Mouse (Mus musculus): ENCODE data around the gene Smarca1. TPM values are rescaled to one million over a fixed set of nuclear protein-coding genes. Genes with fewer than 3 reads are reported as not detected.

Gene Smarca1
- total and polyA plus RNA-seq, 2 experiments from 2014 or later, result 5.0 to 10.4 TPM

DNA sequence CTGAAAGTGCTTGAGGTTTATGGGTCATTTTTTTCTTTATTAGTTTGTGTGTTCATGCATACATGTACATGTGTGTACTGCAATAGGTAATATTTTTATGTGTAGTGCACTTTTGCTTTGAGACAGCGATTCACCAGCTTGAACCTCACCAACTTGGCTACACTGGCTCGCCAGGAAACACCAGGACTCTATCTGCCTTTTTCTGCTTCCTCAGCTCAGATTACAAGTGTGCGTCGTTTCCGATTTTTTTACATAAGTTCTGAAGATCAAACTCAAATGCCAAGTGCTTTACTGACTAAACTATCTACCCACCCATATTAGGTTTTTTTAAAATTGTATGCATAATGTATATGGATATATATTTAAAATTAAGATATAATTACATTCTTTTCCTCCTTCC is 27.8 kb upstream of the Smarca1 start:
- no peak overlapping the region for H3K4me2 ChIP-seq (ENCODE audit: low read depth, low read length)
- no peak for ATAC-seq (ENCODE audit: insufficient read depth, low read depth)
- TF ChIP-seq CTCF (IDR thresholded peaks at IDR 0.05; ENCODE audit: low read depth) (no peak), EP300 (IDR thresholded peaks at IDR 0.05; ENCODE audit: low read depth) (no peak)
- no peak overlapping the region for H3K4me3 ChIP-seq (ENCODE audit: low read depth, low read length)
- H3K27ac ChIP-seq (ENCODE audit: low read depth), result no peak overlapping the region
- H3K9ac ChIP-seq (replicated peaks; ENCODE audit: low read depth, low read length), result no peak overlapping the region
- H3K4me1 ChIP-seq (ENCODE audit: control insufficient read depth, insufficient read depth), result no peaks in the 10 kb centered on the region
- no peaks in the 10 kb centered on the region for H3K9me3 ChIP-seq (replicated peaks; ENCODE audit: control insufficient read depth, low read length)
- DNase-seq (ENCODE audit: low spot score), result no peak
- 70% methylated on average over 5 of the region's 5 CpGs for WGBS
- H3K27me3 ChIP-seq (ENCODE audit: control insufficient read depth, insufficient read depth, low read length), result no peaks in the 10 kb centered on the region
- 0 out of 2 replicates have a peak, but pooled peaks cover 4% of the 10 kb centered on the region for H3K36me3 ChIP-seq (replicated peaks; ENCODE audit: control insufficient read depth, insufficient read depth, low read length)

DNA sequence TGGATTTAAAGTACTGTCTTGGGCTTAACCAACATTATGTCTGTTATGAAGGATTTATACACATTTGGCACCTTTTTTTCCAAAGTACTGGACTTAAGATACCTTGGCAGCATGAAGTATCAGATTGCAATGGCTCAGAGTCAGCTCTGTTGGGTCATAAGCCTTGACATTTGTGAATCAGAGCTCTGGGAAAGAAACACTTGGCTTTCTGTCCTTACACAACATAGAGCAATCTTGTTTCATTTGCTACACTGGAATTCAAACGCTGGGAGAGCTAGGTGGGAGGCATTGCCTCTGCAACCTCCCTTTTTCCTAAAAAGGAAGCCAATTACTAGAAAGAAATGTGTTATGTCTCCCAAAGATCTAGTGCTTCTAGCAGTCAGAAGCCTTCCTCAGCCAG is 24.1 kb upstream of the Smarca1 start:
- Histone ChIP-seq H3K4me2 (ENCODE audit: low read depth, low read length) (no peak overlapping the region), H3K27ac (ENCODE audit: low read depth) (no peak overlapping the region), H3K36me3 (replicated peaks; ENCODE audit: control insufficient read depth, insufficient read depth, low read length) (0 out of 2 replicates have a peak, but pooled peaks cover 4% of the 10 kb centered on the region), H3K9ac (replicated peaks; ENCODE audit: low read depth, low read length) (no peak overlapping the region), H3K27me3 (ENCODE audit: control insufficient read depth, insufficient read depth, low read length) (no peaks in the 10 kb centered on the region), H3K4me3 (ENCODE audit: low read depth, low read length) (no peak overlapping the region), H3K4me1 (ENCODE audit: control insufficient read depth, insufficient read depth) (no peaks in the 10 kb centered on the region), H3K9me3 (replicated peaks; ENCODE audit: control insufficient read depth, low read length) (no peaks in the 10 kb centered on the region)
- TF ChIP-seq EP300 (IDR thresholded peaks at IDR 0.05; ENCODE audit: low read depth) (no peak), CTCF (IDR thresholded peaks at IDR 0.05; ENCODE audit: low read depth) (no peak)
- 48% methylated on average over 1 of the region's 1 CpGs for WGBS
- DNase-seq (ENCODE audit: low spot score) (no peak), ATAC-seq (ENCODE audit: insufficient read depth, low read depth) (no peak)

DNA sequence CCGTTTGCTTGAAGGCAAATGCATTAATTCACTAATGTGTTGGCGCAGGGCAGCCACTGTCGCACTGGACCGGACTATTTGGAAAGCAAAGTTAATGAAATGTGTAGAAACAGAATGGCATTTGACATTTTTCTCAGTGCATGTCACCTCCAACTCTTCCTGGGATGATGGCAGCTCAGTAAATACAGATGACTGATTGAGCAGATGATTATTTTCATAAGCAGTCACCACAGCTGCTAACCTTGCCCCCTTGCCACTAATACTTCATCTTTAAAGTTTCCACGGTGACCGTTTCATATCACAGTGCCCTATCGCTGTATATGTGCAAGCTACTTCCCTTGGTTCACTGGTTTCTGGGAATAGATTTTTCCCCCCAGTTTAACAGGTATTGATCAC is 20.8 kb upstream of the Smarca1 start:
- Histone ChIP-seq H3K36me3 (replicated peaks; ENCODE audit: control insufficient read depth, insufficient read depth, low read length) (no peaks in the 10 kb centered on the region), H3K27ac (ENCODE audit: low read depth) (no peak overlapping the region), H3K4me2 (ENCODE audit: low read depth, low read length) (peak overlapping the region; percentile 66), H3K9me3 (replicated peaks; ENCODE audit: control insufficient read depth, low read length) (no peaks in the 10 kb centered on the region), H3K27me3 (ENCODE audit: control insufficient read depth, insufficient read depth, low read length) (no peaks in the 10 kb centered on the region), H3K4me3 (ENCODE audit: low read depth, low read length) (peak overlapping the region; percentile 79; the same call in 1 of the 2 replicates), H3K9ac (replicated peaks; ENCODE audit: low read depth, low read length) (no peak overlapping the region), H3K4me1 (ENCODE audit: control insufficient read depth, insufficient read depth) (no peaks in the 10 kb centered on the region)
- DNase-seq (ENCODE audit: low spot score) (no peak), ATAC-seq (ENCODE audit: insufficient read depth, low read depth) (no peak)
- WGBS, result 81% methylated on average over 7 of the region's 7 CpGs
- TF ChIP-seq CTCF (IDR thresholded peaks at IDR 0.05; ENCODE audit: low read depth) (no peak), EP300 (IDR thresholded peaks at IDR 0.05; ENCODE audit: low read depth) (no peak)

DNA sequence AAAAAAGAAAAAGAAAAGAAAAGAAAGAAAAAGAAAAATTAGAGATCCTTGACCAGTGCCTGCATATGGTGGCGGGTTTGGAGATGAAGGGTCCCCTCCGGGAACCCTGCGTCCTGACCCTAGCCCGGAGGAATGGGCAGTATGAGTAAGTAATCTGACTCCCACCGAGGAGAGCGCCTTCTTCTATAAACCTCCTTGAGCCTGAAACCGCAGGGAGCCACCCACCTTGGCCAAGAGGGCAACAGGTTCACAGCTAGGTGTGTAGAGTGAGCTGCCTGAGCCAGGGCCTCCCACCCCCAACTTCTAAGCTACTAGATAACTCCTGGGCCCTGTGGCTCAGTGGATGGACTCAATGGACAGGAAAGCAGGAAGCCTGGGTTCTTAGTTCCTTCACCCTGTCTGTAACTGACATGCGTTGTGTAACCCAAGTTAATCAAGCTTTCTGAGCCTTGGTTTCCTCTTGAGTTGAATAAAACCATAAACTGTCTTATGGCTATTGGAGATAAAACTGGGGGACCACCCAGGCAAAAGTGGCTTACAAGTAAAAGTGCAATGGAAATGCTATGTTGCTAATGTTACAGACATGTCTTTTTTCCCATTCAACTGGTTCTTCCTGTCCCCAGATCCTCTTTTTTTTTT is 20.2 kb upstream of the Smarca1 start:
- ATAC-seq (ENCODE audit: insufficient read depth, low read depth) (no peak; the same call in 1 of the 2 replicates), DNase-seq (ENCODE audit: low spot score) (no peak)
- TF ChIP-seq CTCF (IDR thresholded peaks at IDR 0.05; ENCODE audit: low read depth) (no peak), EP300 (IDR thresholded peaks at IDR 0.05; ENCODE audit: low read depth) (no peak)
- peak overlapping the region; percentile 85 for H3K9ac ChIP-seq (replicated peaks; ENCODE audit: low read depth, low read length)
- no peaks in the 10 kb centered on the region for H3K36me3 ChIP-seq (replicated peaks; ENCODE audit: control insufficient read depth, insufficient read depth, low read length)
- H3K27me3 ChIP-seq (ENCODE audit: control insufficient read depth, insufficient read depth, low read length), result no peaks in the 10 kb centered on the region
- H3K4me2 ChIP-seq (ENCODE audit: low read depth, low read length), result peak overlapping the region; percentile 66
- 17% methylated on average over 8 of the region's 8 CpGs for WGBS
- no peak overlapping the region for H3K27ac ChIP-seq (ENCODE audit: low read depth)
- no peaks in the 10 kb centered on the region for H3K4me1 ChIP-seq (ENCODE audit: control insufficient read depth, insufficient read depth)
- H3K9me3 ChIP-seq (replicated peaks; ENCODE audit: control insufficient read depth, low read length), result no peaks in the 10 kb centered on the region
- peak overlapping the region; percentile 79 for H3K4me3 ChIP-seq (ENCODE audit: low read depth, low read length)

DNA sequence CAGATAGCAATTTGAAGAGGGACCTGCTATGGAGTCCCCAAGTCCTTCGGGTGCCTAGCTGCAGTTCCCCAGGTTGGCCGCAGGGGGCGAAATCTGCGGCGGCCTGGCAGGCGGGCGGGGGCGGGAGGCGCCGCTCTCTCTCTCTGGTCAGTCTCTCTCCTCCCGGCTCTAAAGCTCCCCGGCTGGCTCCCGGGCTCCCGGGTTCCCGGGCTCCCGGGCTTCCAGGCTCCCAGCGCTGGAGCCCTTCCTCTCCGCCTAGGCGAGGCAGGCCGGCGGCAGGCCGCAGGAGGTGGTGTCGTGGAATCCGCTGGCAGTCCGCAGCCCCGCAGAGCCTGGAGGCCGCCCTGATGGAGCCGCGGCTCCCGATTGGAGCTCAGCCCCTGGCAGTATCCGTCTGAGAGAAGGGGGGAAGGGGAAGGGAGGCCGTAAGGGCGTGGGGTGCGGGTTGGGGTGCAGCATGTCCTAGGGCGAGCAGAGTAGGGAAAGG is 19.6 kb upstream of the Smarca1 start, which contains the start of gene Ocrl:
Ocrl (plus strand) TSS at position 82 of the 487 bp plus-strand sequence.
- no peaks in the 10 kb centered on the region for H3K27me3 ChIP-seq (ENCODE audit: control insufficient read depth, insufficient read depth, low read length)
- H3K4me1 ChIP-seq (ENCODE audit: control insufficient read depth, insufficient read depth), result no peaks in the 10 kb centered on the region
- peak within 1 kb of the TSS; percentile 66 for H3K4me2 ChIP-seq (ENCODE audit: low read depth, low read length)
- peak within 1 kb of the TSS; percentile 79 for H3K4me3 ChIP-seq (ENCODE audit: low read depth, low read length)
- peak; percentile 86 for ATAC-seq (ENCODE audit: insufficient read depth, low read depth)
- no peaks in the 10 kb centered on the region for H3K9me3 ChIP-seq (replicated peaks; ENCODE audit: control insufficient read depth, low read length)
- peak; percentile 50 for TF ChIP-seq CTCF (IDR thresholded peaks at IDR 0.05; ENCODE audit: low read depth)
- no peak for TF ChIP-seq EP300 (IDR thresholded peaks at IDR 0.05; ENCODE audit: low read depth)
- no peaks in the 10 kb centered on the region for H3K36me3 ChIP-seq (replicated peaks; ENCODE audit: control insufficient read depth, insufficient read depth, low read length)
- no peak for DNase-seq (ENCODE audit: low spot score)
- H3K27ac ChIP-seq (ENCODE audit: low read depth), result peak within 1 kb of the TSS; percentile 78
- peak within 1 kb of the TSS; percentile 85 for H3K9ac ChIP-seq (replicated peaks; ENCODE audit: low read depth, low read length)
- 23% methylated on average over 23 of the region's 35 CpGs for WGBS
